Mouse (Mus musculus) intestine, embryonic 14.5 days (tissue): ENCODE measurements around the gene Atp6v1e1. TPM values are rescaled to one million over a fixed set of nuclear protein-coding genes. Genes with fewer than 3 reads are reported as not detected.
"Not testable (repeated sequence)": the region's sequence is repeated elsewhere in the genome, so short reads cannot be mapped to it uniquely, and the experiment has no call there.

Experiments used
- ATAC-seq: fragments of 200-750 bp; cut with Nextera tagmentation; replicated peaks from 2 replicates; pipeline ENCODE4 v1.8.0; 2017; ENCODE audit warnings: low read depth, moderate number of reproducible peaks, moderate TSS enrichment, moderate library complexity; ENCODE audit not compliant: low FRiP score, low TSS enrichment
- DNase-seq: peaks from one replicate; pipeline ENCODE4 v3.0.0-alpha.2; 2018; ENCODE audit warnings: low spot score
- H3K27ac ChIP-seq: fragments of 300-500 bp; sonication (generic); 2 replicates; pipeline ENCODE4 v1.5.1; 2014; ENCODE audit warnings: low read depth, mild to moderate bottlenecking, control low read depth
- H3K27me3 ChIP-seq: fragments of 300-500 bp; sonication (generic); replicated peaks from 2 replicates; pipeline ENCODE4 v1.6.1; 2014; ENCODE audit warnings: low read length, control low read depth; ENCODE audit not compliant: control insufficient read depth, insufficient read depth
- H3K36me3 ChIP-seq: fragments of 300-500 bp; sonication (generic); 2 replicates; pipeline ENCODE4 v1.6.1; 2014; ENCODE audit warnings: low read length, control low read depth; ENCODE audit not compliant: control insufficient read depth, insufficient read depth
- H3K4me1 ChIP-seq: fragments of 300-500 bp; sonication (generic); replicated peaks from 2 replicates; pipeline ENCODE4 v1.6.1; 2014; ENCODE audit warnings: low read length, control low read depth, mixed read lengths; ENCODE audit not compliant: control insufficient read depth, insufficient read depth
- H3K4me2 ChIP-seq: fragments of 300-500 bp; sonication (generic); 2 replicates; pipeline ENCODE4 v1.6.1; 2014; ENCODE audit warnings: low read length
- H3K4me3 ChIP-seq: fragments of 300-500 bp; sonication (generic); 2 replicates; pipeline ENCODE4 v1.5.1; 2014; ENCODE audit warnings: low read depth, low read length, control low read depth, mixed read lengths
- H3K9ac ChIP-seq: fragments of 300-500 bp; sonication (generic); 2 replicates; pipeline ENCODE4 v1.6.1; 2014; ENCODE audit warnings: mild to moderate bottlenecking, low read length
- H3K9me3 ChIP-seq: fragments of 300-500 bp; sonication (generic); 2 replicates; pipeline ENCODE4 v1.6.1; 2016; ENCODE audit warnings: low read length, control low read depth; ENCODE audit not compliant: control insufficient read depth
- WGBS: fragments of 180-500 bp; shearing (Covaris S2); extraction: QIAGEN DNeasy Blood & Tissue Kit; methylation state at CpG from one replicate; pipeline ENCODE4 v1.1.7; 2014; 5-methylcytosine and 5-hydroxymethylcytosine counted together
- polyA plus RNA-seq: library from polyadenylated mRNA; unstranded; fragments of >200 nt; fragmentation: Nextera tagmentation; extraction: Ambion mirVana; gene quantifications from 2 replicates; pipeline ENCODE4 v1.2.1, GENCODE M21; 2014

The Atp6v1e1 gene
- 116 and 117 TPM in 2 replicates for polyA plus RNA-seq

GRCm38 (mm10) chr6:120822307-120822928, at the start of gene Atp6v1e1:
Atp6v1e1 (minus strand) TSS chr6:120822793.
- Histone ChIP-seq H3K36me3 (peaks cover 14% of the 10 kb centered on the region), H3K27ac (peak within 1 kb of the TSS; percentile 91), H3K4me2 (peak within 1 kb of the TSS; percentile 65), H3K9me3 (no peaks in the 10 kb centered on the region), H3K4me3 (peak within 1 kb of the TSS; percentile 96), H3K27me3 (no peaks in the 10 kb centered on the region), H3K4me1 (peaks cover 10% of the 10 kb centered on the region), H3K9ac (peak within 1 kb of the TSS; percentile 81)
- peak; percentile 97 for ATAC-seq
- peak; percentile 91 for DNase-seq
- WGBS: under 1% methylated on average over 41 of the region's 41 CpGs

- no peaks in the 10 kb centered on the region for H3K27me3 ChIP-seq
- no peak overlapping the region for H3K4me2 ChIP-seq
- 86% methylated on average over 2 of the region's 2 CpGs for WGBS
- H3K9me3 ChIP-seq: no peaks in the 10 kb centered on the region
- H3K4me1 ChIP-seq: no peaks in the 10 kb centered on the region
- peaks cover 26% of the 10 kb centered on the region for H3K36me3 ChIP-seq
- H3K4me3 ChIP-seq: no peak overlapping the region
- DNase-seq (no peak), ATAC-seq (no peak)
- H3K27ac ChIP-seq: no peak overlapping the region
- no peak overlapping the region for H3K9ac ChIP-seq
Measured at GRCm38 (mm10) chr6:120871286-120871685, 48.7 kb upstream of the Atp6v1e1 start.

- no peak overlapping the region for H3K27ac ChIP-seq
- peaks cover 39% of the 10 kb centered on the region for H3K36me3 ChIP-seq
- no peak overlapping the region for H3K4me2 ChIP-seq
- WGBS: 57% methylated on average over 1 of the region's 1 CpGs
- H3K4me1 ChIP-seq: no peaks in the 10 kb centered on the region
- no peaks in the 10 kb centered on the region for H3K9me3 ChIP-seq
- no peak for DNase-seq
- no peak overlapping the region for H3K4me3 ChIP-seq
- no peaks in the 10 kb centered on the region for H3K27me3 ChIP-seq
- H3K9ac ChIP-seq: no peak overlapping the region
- ATAC-seq: no peak
Measured at GRCm38 (mm10) chr6:120868824-120869223, 46.2 kb upstream of the Atp6v1e1 start.

GRCm38 (mm10) chr6:120866051-120866814, 43.6 kb upstream of the Atp6v1e1 start:
- 78% methylated on average over 9 of the region's 9 CpGs for WGBS
- Histone ChIP-seq H3K27me3 (no peaks in the 10 kb centered on the region), H3K4me2 (no peak overlapping the region), H3K4me1 (no peaks in the 10 kb centered on the region), H3K27ac (no peak overlapping the region), H3K4me3 (no peak overlapping the region), H3K9me3 (no peaks in the 10 kb centered on the region), H3K9ac (no peak overlapping the region), H3K36me3 (peaks cover 34% of the 10 kb centered on the region)
- no peak for DNase-seq
- ATAC-seq: no peak

- H3K4me3 ChIP-seq: no peak overlapping the region
- peaks cover 7% of the 10 kb centered on the region for H3K36me3 ChIP-seq
- DNase-seq (no peak), ATAC-seq (no peak)
- no peaks in the 10 kb centered on the region for H3K27me3 ChIP-seq
- WGBS: 92% methylated on average over 3 of the region's 3 CpGs
- no peaks in the 10 kb centered on the region for H3K4me1 ChIP-seq
- H3K27ac ChIP-seq: no peak overlapping the region
- no peak overlapping the region for H3K9ac ChIP-seq
- 0 out of 2 replicates have a peak, but pooled peaks cover 2% of the 10 kb centered on the region for H3K9me3 ChIP-seq
- no peak overlapping the region for H3K4me2 ChIP-seq
Measured at GRCm38 (mm10) chr6:120860079-120860478, 37.5 kb upstream of the Atp6v1e1 start.

- Histone ChIP-seq H3K9ac (no peak overlapping the region), H3K27me3 (no peaks in the 10 kb centered on the region), H3K4me2 (no peak overlapping the region), H3K27ac (no peak overlapping the region), H3K4me3 (no peak overlapping the region), H3K9me3 (0 out of 2 replicates have a peak, but pooled peaks cover 2% of the 10 kb centered on the region), H3K36me3 (peaks cover 11% of the 10 kb centered on the region), H3K4me1 (no peaks in the 10 kb centered on the region)
- DNase-seq (no peak), ATAC-seq (no peak)
- 73% methylated on average over 8 of the region's 8 CpGs for WGBS
Measured at GRCm38 (mm10) chr6:120858217-120858711, 35.7 kb upstream of the Atp6v1e1 start.

- Histone ChIP-seq H3K9me3 (0 out of 2 replicates have a peak, but pooled peaks cover 2% of the 10 kb centered on the region), H3K27me3 (no peaks in the 10 kb centered on the region), H3K27ac (no peak overlapping the region), H3K9ac (no peak overlapping the region), H3K36me3 (peaks cover 20% of the 10 kb centered on the region), H3K4me1 (no peaks in the 10 kb centered on the region), H3K4me3 (no peak overlapping the region), H3K4me2 (no peak overlapping the region)
- 82% methylated on average over 10 of the region's 10 CpGs for WGBS
- DNase-seq (no peak), ATAC-seq (no peak)
Measured at GRCm38 (mm10) chr6:120854413-120854812, 31.8 kb upstream of the Atp6v1e1 start.

GRCm38 (mm10) chr6:120850720-120851119, 28.1 kb upstream of the Atp6v1e1 start:
- not testable (repeated sequence) for H3K27me3 ChIP-seq, DNase-seq, H3K9ac ChIP-seq, H3K4me1 ChIP-seq, H3K4me2 ChIP-seq, H3K4me3 ChIP-seq, H3K9me3 ChIP-seq, H3K27ac ChIP-seq
- ATAC-seq: peak; percentile 64; the same call in 1 of the 2 replicates
- peaks cover 27% of the 10 kb centered on the region for H3K36me3 ChIP-seq
